Mouse (Mus musculus): ENCODE data around the gene Arhgef7. TPM values are rescaled to one million over a fixed set of nuclear protein-coding genes. Genes with fewer than 3 reads are reported as not detected.
A peak's percentile ranks its signal among the peaks of the same experiment; 100 is the strongest.

The Arhgef7 gene
- polyA plus RNA-seq, 1 experiment from 2014 or later = 57.0 TPM

GRCm38 (mm10) chr8:11821451-11822206 is 94.1 kb downstream of the Arhgef7 start:
- H3K9ac ChIP-seq (ENCODE audit: low read depth, low read length) = no peak overlapping the region
- H3K4me1 ChIP-seq (replicated peaks; ENCODE audit: control insufficient read depth, insufficient read depth, low read length) = no peaks in the 10 kb centered on the region
- no peaks in the 10 kb centered on the region for H3K27me3 ChIP-seq (ENCODE audit: control insufficient read depth, insufficient read depth, low read length)
- no peak overlapping the region for H3K4me2 ChIP-seq (replicated peaks; ENCODE audit: low read depth, low read length)
- DNase-seq (ENCODE audit: low spot score) (no peak), ATAC-seq (ENCODE audit: low FRiP score) (no peak)
- 94% methylated on average over 14 of the region's 14 CpGs for WGBS
- no peak overlapping the region for H3K27ac ChIP-seq (ENCODE audit: low read depth, low read length)
- no peak overlapping the region for H3K4me3 ChIP-seq (ENCODE audit: low read depth, low read length)
- H3K36me3 ChIP-seq (ENCODE audit: control insufficient read depth, insufficient read depth, low read length) = peaks cover 12% of the 10 kb centered on the region
- H3K9me3 ChIP-seq (ENCODE audit: control insufficient read depth, low read length) = no peaks in the 10 kb centered on the region

DNA sequence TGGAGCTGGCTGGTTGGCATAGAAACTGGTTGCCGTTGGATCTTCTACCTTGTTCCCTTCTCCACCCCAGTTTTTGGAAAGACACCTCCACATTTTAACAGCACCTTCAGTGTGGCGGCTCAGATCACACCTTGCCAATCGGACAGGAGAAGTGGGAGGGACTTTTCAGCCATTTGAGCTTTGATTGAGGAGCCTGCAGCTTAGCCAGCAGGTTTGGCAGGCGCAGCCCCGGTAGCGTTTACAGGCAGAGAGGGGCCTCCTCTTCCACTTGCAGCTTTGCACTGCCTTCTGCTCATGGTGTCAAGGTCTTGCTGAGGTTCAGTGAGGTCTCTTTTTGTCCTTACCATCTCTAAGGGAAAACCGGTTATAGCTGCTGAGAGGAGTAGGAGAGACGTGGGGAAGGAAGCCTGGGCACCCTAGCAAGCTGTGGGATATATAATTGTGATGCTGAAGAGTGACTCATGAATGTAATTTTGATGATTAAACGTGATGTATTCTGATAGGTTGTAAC is 95.1 kb downstream of the Arhgef7 start:
- Histone ChIP-seq H3K9me3 (ENCODE audit: control insufficient read depth, low read length) (no peaks in the 10 kb centered on the region), H3K36me3 (ENCODE audit: control insufficient read depth, insufficient read depth, low read length) (peaks cover 11% of the 10 kb centered on the region), H3K27me3 (ENCODE audit: control insufficient read depth, insufficient read depth, low read length) (no peaks in the 10 kb centered on the region), H3K27ac (ENCODE audit: low read depth, low read length) (no peak overlapping the region), H3K9ac (ENCODE audit: low read depth, low read length) (no peak overlapping the region), H3K4me2 (replicated peaks; ENCODE audit: low read depth, low read length) (no peak overlapping the region), H3K4me1 (replicated peaks; ENCODE audit: control insufficient read depth, insufficient read depth, low read length) (no peaks in the 10 kb centered on the region), H3K4me3 (ENCODE audit: low read depth, low read length) (no peak overlapping the region)
- DNase-seq (ENCODE audit: low spot score) = no peak
- ATAC-seq (ENCODE audit: low FRiP score) = no peak
- WGBS = 85% methylated on average over 9 of the region's 9 CpGs

DNA sequence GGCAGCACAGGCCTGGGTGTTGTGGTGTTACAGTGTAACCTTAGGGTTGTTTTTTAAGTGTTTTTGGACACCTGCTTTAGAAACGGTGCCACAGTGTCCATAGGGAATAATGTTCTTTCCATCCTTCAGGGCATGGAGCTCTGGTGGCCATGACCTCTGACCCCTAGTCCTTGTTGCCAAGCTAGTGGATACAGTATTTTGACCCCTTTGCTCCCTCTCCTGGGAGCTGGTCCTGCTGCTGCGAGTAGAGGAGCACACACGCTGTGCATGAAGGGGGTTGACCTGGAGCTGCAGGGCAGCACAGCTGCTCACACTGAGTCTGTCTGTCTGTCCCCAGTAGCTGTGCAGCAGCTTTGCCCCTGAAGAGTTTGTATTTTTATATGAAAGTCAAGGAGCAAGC is 98.2 kb downstream of the Arhgef7 start:
- peaks cover 4% of the 10 kb centered on the region; the same call in 1 of the 2 replicates for H3K36me3 ChIP-seq (ENCODE audit: control insufficient read depth, insufficient read depth, low read length)
- no peaks in the 10 kb centered on the region for H3K9me3 ChIP-seq (ENCODE audit: control insufficient read depth, low read length)
- 49% methylated on average over 3 of the region's 3 CpGs for whole genome bisulfite sequencing
- H3K4me3 ChIP-seq (ENCODE audit: low read depth, low read length) = no peak overlapping the region
- H3K27me3 ChIP-seq (ENCODE audit: control insufficient read depth, insufficient read depth, low read length) = no peaks in the 10 kb centered on the region
- no peak overlapping the region for H3K27ac ChIP-seq (ENCODE audit: low read depth, low read length)
- no peak for ATAC-seq (ENCODE audit: low FRiP score)
- H3K9ac ChIP-seq (ENCODE audit: low read depth, low read length) = no peak overlapping the region
- no peak for DNase-seq (ENCODE audit: low spot score)
- no peak overlapping the region for H3K4me2 ChIP-seq (replicated peaks; ENCODE audit: low read depth, low read length)
- H3K4me1 ChIP-seq (replicated peaks; ENCODE audit: control insufficient read depth, insufficient read depth, low read length) = peaks cover 3% of the 10 kb centered on the region

GRCm38 (mm10) chr8:11827312-11827711 is 99.8 kb downstream of the Arhgef7 start:
- Histone ChIP-seq H3K9ac (ENCODE audit: low read depth, low read length) (no peak overlapping the region), H3K4me2 (replicated peaks; ENCODE audit: low read depth, low read length) (no peak overlapping the region), H3K36me3 (ENCODE audit: control insufficient read depth, insufficient read depth, low read length) (0 out of 2 replicates have a peak, but pooled peaks cover 4% of the 10 kb centered on the region), H3K9me3 (ENCODE audit: control insufficient read depth, low read length) (no peaks in the 10 kb centered on the region), H3K27me3 (ENCODE audit: control insufficient read depth, insufficient read depth, low read length) (no peaks in the 10 kb centered on the region), H3K4me3 (ENCODE audit: low read depth, low read length) (no peak overlapping the region), H3K27ac (ENCODE audit: low read depth, low read length) (no peak overlapping the region), H3K4me1 (replicated peaks; ENCODE audit: control insufficient read depth, insufficient read depth, low read length) (peaks cover 3% of the 10 kb centered on the region)
- no peak for DNase-seq (ENCODE audit: low spot score)
- 92% methylated on average over 3 of the region's 3 CpGs for WGBS
- ATAC-seq (ENCODE audit: low FRiP score) = no peak

GRCm38 (mm10) chr8:11830214-11831046 is 102.9 kb downstream of the Arhgef7 start:
- Histone ChIP-seq H3K27me3 (ENCODE audit: control insufficient read depth, insufficient read depth, low read length) (no peaks in the 10 kb centered on the region), H3K36me3 (ENCODE audit: control insufficient read depth, insufficient read depth, low read length) (0 out of 2 replicates have a peak, but pooled peaks cover 5% of the 10 kb centered on the region), H3K4me3 (ENCODE audit: low read depth, low read length) (no peak overlapping the region), H3K9ac (ENCODE audit: low read depth, low read length) (no peak overlapping the region), H3K4me1 (replicated peaks; ENCODE audit: control insufficient read depth, insufficient read depth, low read length) (peaks cover 3% of the 10 kb centered on the region), H3K4me2 (replicated peaks; ENCODE audit: low read depth, low read length) (no peak overlapping the region), H3K27ac (ENCODE audit: low read depth, low read length) (peak overlapping the region; percentile 24; the same call in 1 of the 2 replicates), H3K9me3 (ENCODE audit: control insufficient read depth, low read length) (no peaks in the 10 kb centered on the region)
- DNase-seq (ENCODE audit: low spot score) = peak; percentile 34
- 46% methylated on average over 16 of the region's 16 CpGs for WGBS
- peak; percentile 78 for ATAC-seq (ENCODE audit: low FRiP score)

DNA sequence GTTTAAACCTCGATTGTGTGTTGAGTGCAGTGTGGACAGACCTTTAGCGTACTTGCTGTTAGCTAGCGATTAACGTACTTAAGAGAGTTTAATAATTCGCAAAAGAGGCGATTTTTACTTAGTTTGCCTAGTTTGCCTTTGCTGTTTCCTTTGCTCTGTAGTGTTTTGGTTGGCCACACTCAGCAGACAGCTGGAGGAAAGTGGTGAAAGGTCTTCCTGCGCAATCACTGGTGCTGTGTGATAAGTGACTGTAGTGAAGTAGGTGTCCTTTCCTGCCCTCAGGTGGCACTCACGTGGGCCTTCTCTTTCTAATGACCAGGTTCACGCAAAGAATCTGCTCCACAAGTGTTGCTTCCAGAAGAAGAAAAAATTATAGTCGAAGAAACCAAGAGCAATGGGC is 103.7 kb downstream of the Arhgef7 start:
- ATAC-seq (ENCODE audit: low FRiP score) (no peak), DNase-seq (ENCODE audit: low spot score) (no peak)
- no peaks in the 10 kb centered on the region for H3K27me3 ChIP-seq (ENCODE audit: control insufficient read depth, insufficient read depth, low read length)
- H3K4me1 ChIP-seq (replicated peaks; ENCODE audit: control insufficient read depth, insufficient read depth, low read length) = peaks cover 3% of the 10 kb centered on the region
- H3K27ac ChIP-seq (ENCODE audit: low read depth, low read length) = peak overlapping the region; percentile 24; the same call in 1 of the 2 replicates
- H3K9ac ChIP-seq (ENCODE audit: low read depth, low read length) = no peak overlapping the region
- H3K36me3 ChIP-seq (ENCODE audit: control insufficient read depth, insufficient read depth, low read length) = 0 out of 2 replicates have a peak, but pooled peaks cover 5% of the 10 kb centered on the region
- no peaks in the 10 kb centered on the region for H3K9me3 ChIP-seq (ENCODE audit: control insufficient read depth, low read length)
- no peak overlapping the region for H3K4me2 ChIP-seq (replicated peaks; ENCODE audit: low read depth, low read length)
- H3K4me3 ChIP-seq (ENCODE audit: low read depth, low read length) = no peak overlapping the region
- WGBS = 91% methylated on average over 10 of the region's 10 CpGs

- Histone ChIP-seq H3K27ac (ENCODE audit: low read depth, low read length) (no peak overlapping the region), H3K36me3 (ENCODE audit: control insufficient read depth, insufficient read depth, low read length) (0 out of 2 replicates have a peak, but pooled peaks cover 5% of the 10 kb centered on the region), H3K9me3 (ENCODE audit: control insufficient read depth, low read length) (no peaks in the 10 kb centered on the region), H3K27me3 (ENCODE audit: control insufficient read depth, insufficient read depth, low read length) (no peaks in the 10 kb centered on the region), H3K9ac (ENCODE audit: low read depth, low read length) (no peak overlapping the region), H3K4me1 (replicated peaks; ENCODE audit: control insufficient read depth, insufficient read depth, low read length) (peaks cover 3% of the 10 kb centered on the region), H3K4me2 (replicated peaks; ENCODE audit: low read depth, low read length) (no peak overlapping the region), H3K4me3 (ENCODE audit: low read depth, low read length) (no peak overlapping the region)
- no peak for DNase-seq (ENCODE audit: low spot score)
- WGBS = 87% methylated on average over 5 of the region's 5 CpGs
- ATAC-seq (ENCODE audit: low FRiP score) = no peak
These were observed 104.4 kb downstream of the Arhgef7 start for GRCm38 (mm10) chr8:11831939-11832338.

- Histone ChIP-seq H3K9me3 (ENCODE audit: control insufficient read depth, low read length) (no peaks in the 10 kb centered on the region), H3K27ac (ENCODE audit: low read depth, low read length) (no peak overlapping the region), H3K9ac (ENCODE audit: low read depth, low read length) (no peak overlapping the region), H3K4me1 (replicated peaks; ENCODE audit: control insufficient read depth, insufficient read depth, low read length) (peaks cover 3% of the 10 kb centered on the region), H3K4me3 (ENCODE audit: low read depth, low read length) (no peak overlapping the region), H3K36me3 (ENCODE audit: control insufficient read depth, insufficient read depth, low read length) (0 out of 2 replicates have a peak, but pooled peaks cover 3% of the 10 kb centered on the region), H3K4me2 (replicated peaks; ENCODE audit: low read depth, low read length) (no peak overlapping the region), H3K27me3 (ENCODE audit: control insufficient read depth, insufficient read depth, low read length) (no peaks in the 10 kb centered on the region)
- WGBS = 93% methylated on average over 4 of the region's 4 CpGs
- no peak for DNase-seq (ENCODE audit: low spot score)
- no peak for ATAC-seq (ENCODE audit: low FRiP score)
These were observed 105.6 kb downstream of the Arhgef7 start for GRCm38 (mm10) chr8:11833157-11833556.

Data from hindbrain, embryonic 11.5 days (tissue).